Mouse (Mus musculus): ENCODE results near the gene Phlpp1. TPM values are rescaled to one million over a fixed set of nuclear protein-coding genes. Genes with fewer than 3 reads are reported as not detected.
A peak's percentile ranks its signal among the peaks of the same experiment; 100 is the strongest.

Gene Phlpp1
- polyA plus RNA-seq, 1 experiment from 2014 or later, result 4.2 TPM

DNA sequence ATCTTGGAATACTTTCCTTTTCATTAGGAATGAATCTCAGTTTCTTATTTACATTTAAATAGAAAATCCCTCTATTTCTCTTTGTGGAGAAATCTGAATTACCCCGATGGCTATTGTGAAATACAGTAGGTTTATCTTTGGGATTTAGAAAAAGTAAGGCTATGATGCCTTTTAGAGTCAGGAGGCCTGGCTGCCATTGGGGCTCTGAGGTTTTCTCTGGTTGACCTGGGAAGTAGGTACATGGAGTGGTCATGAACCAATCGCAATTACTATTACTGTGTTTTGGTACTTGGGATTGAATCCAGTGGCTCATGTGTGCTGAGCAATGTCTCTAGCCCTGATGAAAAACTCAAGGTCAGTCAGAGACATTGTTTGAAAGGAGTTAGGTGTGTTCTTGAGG, 12.1 kb downstream of the Phlpp1 start:
- 91% methylated on average over 2 of the region's 2 CpGs for WGBS
- no peaks in the 10 kb centered on the region for H3K27me3 ChIP-seq
- H3K36me3 ChIP-seq, result no peaks in the 10 kb centered on the region
- H3K27ac ChIP-seq, result no peak overlapping the region
- peaks cover 18% of the 10 kb centered on the region for H3K4me1 ChIP-seq (replicated peaks)
- no peak overlapping the region for H3K9ac ChIP-seq
- H3K4me3 ChIP-seq, result no peak overlapping the region
- no peaks in the 10 kb centered on the region for H3K9me3 ChIP-seq (replicated peaks)
- ATAC-seq (replicated peaks; ENCODE audit: insufficient number of reproducible peaks, insufficient read depth, low FRiP score, low read depth), result no peak
- H3K4me2 ChIP-seq, result no peak overlapping the region

DNA sequence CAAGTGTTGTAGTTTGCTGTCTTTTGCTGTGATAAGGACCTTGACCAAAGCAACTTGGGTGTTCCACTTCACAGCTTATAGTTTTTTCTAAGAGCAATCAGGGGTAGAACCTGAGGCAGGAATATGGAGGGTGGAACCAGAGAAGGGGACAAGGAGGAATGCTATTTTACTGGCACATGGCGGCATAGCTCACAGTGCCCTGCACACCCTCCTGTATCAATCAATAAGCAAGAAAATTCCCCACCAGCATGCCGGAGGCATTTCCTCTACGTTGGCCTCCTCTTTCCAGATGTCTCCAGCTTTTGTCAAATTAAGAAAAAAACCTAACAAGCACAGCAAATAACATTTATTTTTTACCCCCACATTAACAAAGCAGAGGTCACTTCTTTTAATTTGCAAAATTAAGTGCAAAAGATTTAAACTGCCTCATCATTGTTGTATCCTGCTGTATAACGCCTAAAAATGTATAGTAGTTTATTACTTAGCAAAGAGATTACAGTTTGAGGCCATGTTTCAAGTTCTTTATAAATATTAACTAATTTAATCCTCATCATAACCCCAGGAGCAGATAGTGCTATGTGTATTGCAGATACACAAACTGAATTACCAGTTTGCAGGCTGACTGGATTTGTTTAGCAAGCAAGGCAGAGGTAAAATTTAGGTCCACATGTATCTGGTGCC, 13.4 kb downstream of the Phlpp1 start:
- no peaks in the 10 kb centered on the region for H3K9me3 ChIP-seq (replicated peaks)
- H3K4me2 ChIP-seq, result no peak overlapping the region
- no peak overlapping the region for H3K4me3 ChIP-seq
- H3K4me1 ChIP-seq (replicated peaks), result peaks cover 17% of the 10 kb centered on the region
- no peaks in the 10 kb centered on the region for H3K27me3 ChIP-seq
- H3K36me3 ChIP-seq, result no peaks in the 10 kb centered on the region
- 76% methylated on average over 4 of the region's 4 CpGs for WGBS
- ATAC-seq (replicated peaks; ENCODE audit: insufficient number of reproducible peaks, insufficient read depth, low FRiP score, low read depth), result no peak
- no peak overlapping the region for H3K9ac ChIP-seq
- peak overlapping the region; percentile 20; the same call in 1 of the 2 replicates for H3K27ac ChIP-seq

- 63% methylated on average over 2 of the region's 2 CpGs for WGBS
- Histone ChIP-seq H3K4me1 (replicated peaks) (peaks cover 16% of the 10 kb centered on the region), H3K27me3 (no peaks in the 10 kb centered on the region), H3K9ac (no peak overlapping the region), H3K4me3 (no peak overlapping the region), H3K27ac (peak overlapping the region; percentile 20; the same call in 1 of the 2 replicates), H3K9me3 (replicated peaks) (no peaks in the 10 kb centered on the region), H3K4me2 (no peak overlapping the region), H3K36me3 (no peaks in the 10 kb centered on the region)
- ATAC-seq (replicated peaks; ENCODE audit: insufficient number of reproducible peaks, insufficient read depth, low FRiP score, low read depth), result no peak
These were observed 13.9 kb downstream of the Phlpp1 start for GRCm38 (mm10) chr1:106185461-106185924.

GRCm38 (mm10) chr1:106186062-106186461, 14.5 kb downstream of the Phlpp1 start:
- Histone ChIP-seq H3K27me3 (no peaks in the 10 kb centered on the region), H3K9ac (no peak overlapping the region), H3K4me1 (replicated peaks) (peaks cover 15% of the 10 kb centered on the region), H3K36me3 (no peaks in the 10 kb centered on the region), H3K27ac (no peak overlapping the region), H3K4me2 (no peak overlapping the region), H3K9me3 (replicated peaks) (no peaks in the 10 kb centered on the region), H3K4me3 (no peak overlapping the region)
- ATAC-seq (replicated peaks; ENCODE audit: insufficient number of reproducible peaks, insufficient read depth, low FRiP score, low read depth), result no peak
- WGBS, result 72% methylated on average over 2 of the region's 2 CpGs

GRCm38 (mm10) chr1:106187480-106187879, 15.9 kb downstream of the Phlpp1 start:
- no peak overlapping the region for H3K27ac ChIP-seq
- no peaks in the 10 kb centered on the region for H3K36me3 ChIP-seq
- H3K4me3 ChIP-seq, result no peak overlapping the region
- no peaks in the 10 kb centered on the region for H3K9me3 ChIP-seq (replicated peaks)
- H3K27me3 ChIP-seq, result no peaks in the 10 kb centered on the region
- no peak overlapping the region for H3K4me2 ChIP-seq
- ATAC-seq (replicated peaks; ENCODE audit: insufficient number of reproducible peaks, insufficient read depth, low FRiP score, low read depth), result no peak
- peaks cover 19% of the 10 kb centered on the region for H3K4me1 ChIP-seq (replicated peaks)
- H3K9ac ChIP-seq, result no peak overlapping the region

DNA sequence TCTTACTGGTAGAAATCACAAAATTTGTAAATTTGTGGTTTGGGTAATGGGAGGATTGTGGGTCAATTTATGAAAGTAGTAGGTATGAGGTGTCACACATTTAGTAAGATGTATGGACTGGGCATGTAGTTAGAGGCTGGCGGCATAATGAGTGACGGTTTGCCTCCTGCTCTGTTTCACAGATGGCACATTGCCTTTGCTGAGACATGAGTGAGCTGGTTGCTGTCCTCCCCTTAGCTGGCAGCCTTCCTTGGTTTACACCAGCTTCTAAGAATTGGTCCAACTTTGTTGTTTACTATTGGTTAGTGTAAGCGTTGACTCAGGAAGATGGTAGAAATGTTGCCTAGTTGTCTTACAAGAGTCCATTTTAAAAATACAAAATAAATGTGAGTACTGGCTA, 17.2 kb downstream of the Phlpp1 start:
- WGBS, result 93% methylated on average over 3 of the region's 3 CpGs
- H3K4me3 ChIP-seq, result no peak overlapping the region
- no peak overlapping the region for H3K4me2 ChIP-seq
- no peak for ATAC-seq (replicated peaks; ENCODE audit: insufficient number of reproducible peaks, insufficient read depth, low FRiP score, low read depth)
- no peaks in the 10 kb centered on the region for H3K36me3 ChIP-seq
- peaks cover 31% of the 10 kb centered on the region for H3K4me1 ChIP-seq (replicated peaks)
- no peaks in the 10 kb centered on the region for H3K9me3 ChIP-seq (replicated peaks)
- H3K27ac ChIP-seq, result no peak overlapping the region
- H3K9ac ChIP-seq, result no peak overlapping the region
- H3K27me3 ChIP-seq, result no peaks in the 10 kb centered on the region

DNA sequence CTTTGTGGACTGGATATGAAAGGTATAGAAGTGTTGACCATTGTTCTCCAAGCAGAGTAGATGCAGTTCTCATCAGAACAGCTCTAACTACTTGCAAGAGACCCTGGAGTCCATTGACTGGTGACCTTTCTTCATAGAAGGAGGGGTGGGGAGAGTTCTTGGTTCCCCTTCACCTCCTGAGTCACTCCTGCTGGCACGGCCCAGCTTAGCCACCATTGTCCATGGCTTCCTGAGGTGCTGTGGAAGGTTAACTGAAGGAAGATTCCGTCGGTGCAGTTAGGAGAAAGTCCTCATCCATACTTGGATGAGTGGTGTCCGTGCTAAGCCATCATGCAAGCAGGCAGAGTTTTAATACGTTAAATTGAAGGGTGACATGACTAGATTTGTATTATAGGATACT, 17.8 kb downstream of the Phlpp1 start:
- no peak for ATAC-seq (replicated peaks; ENCODE audit: insufficient number of reproducible peaks, insufficient read depth, low FRiP score, low read depth)
- Histone ChIP-seq H3K36me3 (no peaks in the 10 kb centered on the region), H3K4me1 (replicated peaks) (peaks cover 30% of the 10 kb centered on the region), H3K4me3 (no peak overlapping the region), H3K27me3 (no peaks in the 10 kb centered on the region), H3K9ac (no peak overlapping the region), H3K4me2 (no peak overlapping the region), H3K27ac (no peak overlapping the region), H3K9me3 (replicated peaks) (no peaks in the 10 kb centered on the region)
- 88% methylated on average over 5 of the region's 5 CpGs for WGBS

- 70% methylated on average over 3 of the region's 3 CpGs for WGBS
- Histone ChIP-seq H3K9ac (no peak overlapping the region), H3K36me3 (no peaks in the 10 kb centered on the region), H3K4me3 (no peak overlapping the region), H3K27me3 (no peaks in the 10 kb centered on the region), H3K4me1 (replicated peaks) (peaks cover 28% of the 10 kb centered on the region), H3K27ac (no peak overlapping the region), H3K9me3 (replicated peaks) (no peaks in the 10 kb centered on the region), H3K4me2 (no peak overlapping the region)
- no peak for ATAC-seq (replicated peaks; ENCODE audit: insufficient number of reproducible peaks, insufficient read depth, low FRiP score, low read depth)
These were observed 19.1 kb downstream of the Phlpp1 start for GRCm38 (mm10) chr1:106190695-106191094.

DNA sequence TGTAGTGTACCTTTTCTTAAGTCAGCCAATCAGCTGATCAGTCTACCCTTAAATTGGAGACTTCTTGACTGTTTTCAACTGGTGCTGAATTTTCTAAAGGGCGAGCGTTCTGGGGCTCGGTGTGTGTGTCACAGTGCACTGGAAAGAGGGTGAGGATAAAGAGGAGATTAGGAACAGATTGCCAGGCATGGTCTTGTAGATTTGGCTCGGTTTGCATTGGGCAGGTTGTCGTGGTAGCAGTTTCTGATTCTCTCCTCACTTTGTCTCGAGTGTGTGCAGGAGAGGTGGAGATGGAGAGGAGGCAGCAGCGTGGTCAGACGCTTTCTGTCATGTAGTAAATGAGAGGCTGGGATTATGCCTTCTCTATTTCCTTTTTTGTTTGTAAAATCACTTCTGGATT, 20.3 kb downstream of the Phlpp1 start:
- H3K4me2 ChIP-seq, result no peak overlapping the region
- ATAC-seq (replicated peaks; ENCODE audit: insufficient number of reproducible peaks, insufficient read depth, low FRiP score, low read depth), result no peak
- H3K9me3 ChIP-seq (replicated peaks), result no peaks in the 10 kb centered on the region
- H3K27me3 ChIP-seq, result no peaks in the 10 kb centered on the region
- H3K27ac ChIP-seq, result no peak overlapping the region
- no peaks in the 10 kb centered on the region for H3K36me3 ChIP-seq
- WGBS, result 47% methylated on average over 8 of the region's 8 CpGs
- H3K4me3 ChIP-seq, result no peak overlapping the region
- peaks cover 28% of the 10 kb centered on the region for H3K4me1 ChIP-seq (replicated peaks)
- H3K9ac ChIP-seq, result no peak overlapping the region

GRCm38 (mm10) chr1:106192864-106193470, 21.4 kb downstream of the Phlpp1 start:
- Histone ChIP-seq H3K27me3 (no peaks in the 10 kb centered on the region), H3K4me2 (no peak overlapping the region), H3K9ac (no peak overlapping the region), H3K4me3 (no peak overlapping the region), H3K9me3 (replicated peaks) (no peaks in the 10 kb centered on the region), H3K36me3 (no peaks in the 10 kb centered on the region), H3K4me1 (replicated peaks) (peaks cover 34% of the 10 kb centered on the region), H3K27ac (no peak overlapping the region)
- 64% methylated on average over 8 of the region's 8 CpGs for WGBS
- no peak for ATAC-seq (replicated peaks; ENCODE audit: insufficient number of reproducible peaks, insufficient read depth, low FRiP score, low read depth)

- peaks cover 39% of the 10 kb centered on the region for H3K4me1 ChIP-seq (replicated peaks)
These were observed 21.9 kb downstream of the Phlpp1 start for GRCm38 (mm10) chr1:106193487-106193886.

GRCm38 (mm10) chr1:106194263-106194662, 22.7 kb downstream of the Phlpp1 start:
- WGBS, result 73% methylated on average over 3 of the region's 3 CpGs

More at GRCm38 (mm10) chr1:106193487-106193886, 21.9 kb downstream of the Phlpp1 start:
- H3K9ac ChIP-seq, result no peak overlapping the region
- ATAC-seq (replicated peaks; ENCODE audit: insufficient number of reproducible peaks, insufficient read depth, low FRiP score, low read depth), result no peak
- WGBS, result 40% methylated on average over 3 of the region's 3 CpGs
- no peak overlapping the region for H3K4me3 ChIP-seq
- no peaks in the 10 kb centered on the region for H3K9me3 ChIP-seq (replicated peaks)
- no peaks in the 10 kb centered on the region for H3K36me3 ChIP-seq
- no peaks in the 10 kb centered on the region for H3K27me3 ChIP-seq
- H3K4me2 ChIP-seq, result no peak overlapping the region
- H3K27ac ChIP-seq, result 0 out of 2 replicates have a peak overlapping the region, but pooled peaks have one; percentile 2

More at GRCm38 (mm10) chr1:106194263-106194662, 22.7 kb downstream of the Phlpp1 start:
- ATAC-seq (replicated peaks; ENCODE audit: insufficient number of reproducible peaks, insufficient read depth, low FRiP score, low read depth), result no peak
- H3K27me3 ChIP-seq, result no peaks in the 10 kb centered on the region
- no peak overlapping the region for H3K9ac ChIP-seq
- H3K36me3 ChIP-seq, result no peaks in the 10 kb centered on the region
- H3K9me3 ChIP-seq (replicated peaks), result no peaks in the 10 kb centered on the region
- no peak overlapping the region for H3K27ac ChIP-seq
- no peak overlapping the region for H3K4me2 ChIP-seq
- no peak overlapping the region for H3K4me3 ChIP-seq
- peaks cover 44% of the 10 kb centered on the region for H3K4me1 ChIP-seq (replicated peaks)

Measured in heart, embryonic 15.5 days (tissue).